Mouse (Mus musculus) lung, adult 2 months (tissue): Measurements from ENCODE around the gene Gm45837. TPM values are rescaled to one million over a fixed set of nuclear protein-coding genes. Genes with fewer than 3 reads are reported as not detected.

Source experiments
- DNase-seq: peaks from one replicate; pipeline ENCODE4 v3.0.0; 2022
- H3K4me1 ChIP-seq: fragments of 200-500 bp; 2 replicates; pipeline ENCODE4 v1.6.1; 2011; ENCODE audit warnings: low read length; ENCODE audit not compliant: control insufficient read depth, insufficient read depth
- H3K4me3 ChIP-seq: fragments of 200-500 bp; replicated peaks from 2 replicates; pipeline ENCODE3; 2011; ENCODE audit warnings: low read depth, mild to moderate bottlenecking, control low read depth, low read length; ENCODE audit errors: extremely low read depth
- CTCF ChIP-seq: fragments of 200-500 bp; IDR thresholded peaks from 2 replicates; pipeline ENCODE4 v1.5.1; 2011; ENCODE audit warnings: mild to moderate bottlenecking, low read length, control low read depth; ENCODE audit not compliant: insufficient read depth
- POLR2A ChIP-seq: fragments of 200-500 bp; IDR thresholded peaks from 2 replicates; pipeline ENCODE4 v1.6.1; 2011; ENCODE audit warnings: low read depth, mild to moderate bottlenecking, control low read depth, low read length, borderline replicate concordance; ENCODE audit errors: extremely low read depth
- WGBS: fragments of 180-500 bp; shearing (Covaris S2); methylation state at CpG from one replicate; pipeline ENCODE4 v1.1.7; 2018; 5-methylcytosine and 5-hydroxymethylcytosine counted together
- polyA plus RNA-seq: library from polyadenylated mRNA; depleted of rRNA; stranded (reverse); fragments of >200 nt; gene quantifications from 2 replicates; pipeline ENCODE4 v1.2.3, GENCODE M21; 2012

Gene Gm45837
- polyA plus RNA-seq, 1 experiment: 1.7 TPM

GRCm38 (mm10) chr7:101453725-101454124 is 43.0 kb downstream of the Gm45837 start:
- 29% methylated on average over 8 of the region's 8 CpGs for WGBS
- DNase-seq: no peak
- H3K4me1 ChIP-seq: no peaks in the 10 kb centered on the region
- TF ChIP-seq POLR2A (no peak), CTCF (no peak)
- no peak overlapping the region for H3K4me3 ChIP-seq

GRCm38 (mm10) chr7:101454479-101454878 is 43.8 kb downstream of the Gm45837 start:
- Histone ChIP-seq H3K4me1 (no peaks in the 10 kb centered on the region), H3K4me3 (no peak overlapping the region)
- no peak for DNase-seq
- WGBS: 64% methylated on average over 9 of the region's 9 CpGs
- TF ChIP-seq CTCF (no peak), POLR2A (no peak)

DNA sequence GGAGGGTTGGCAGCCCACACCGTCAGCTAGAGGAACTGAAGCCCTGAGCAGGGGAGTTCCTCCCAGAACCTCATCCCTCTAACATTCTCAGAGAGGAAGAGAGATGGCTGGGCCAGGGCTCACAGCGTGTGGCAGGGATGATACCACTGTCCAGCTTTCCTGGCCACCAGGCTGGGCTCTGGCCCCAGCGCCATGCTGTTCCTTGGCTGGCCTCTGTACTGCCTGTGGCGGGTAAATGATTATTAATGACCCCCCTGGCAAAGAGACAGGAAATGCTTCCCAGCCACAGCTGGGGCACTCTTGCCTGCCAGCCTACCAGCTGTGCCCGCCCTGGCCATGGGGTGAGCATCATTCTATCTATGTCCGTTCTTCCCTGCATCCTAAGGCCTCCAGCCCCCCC is 44.5 kb downstream of the Gm45837 start:
- H3K4me1 ChIP-seq: 0 out of 2 replicates have a peak, but pooled peaks cover 4% of the 10 kb centered on the region
- 80% methylated on average over 6 of the region's 6 CpGs for WGBS
- no peak overlapping the region for H3K4me3 ChIP-seq
- no peak for DNase-seq
- no peak for TF ChIP-seq POLR2A
- no peak for TF ChIP-seq CTCF

GRCm38 (mm10) chr7:101456318-101456717 is 45.6 kb downstream of the Gm45837 start:
- 0 out of 2 replicates have a peak, but pooled peaks cover 4% of the 10 kb centered on the region for H3K4me1 ChIP-seq
- no peak overlapping the region for H3K4me3 ChIP-seq
- no peak for DNase-seq
- WGBS: 85% methylated on average over 4 of the region's 4 CpGs
- TF ChIP-seq POLR2A: no peak
- no peak for TF ChIP-seq CTCF

DNA sequence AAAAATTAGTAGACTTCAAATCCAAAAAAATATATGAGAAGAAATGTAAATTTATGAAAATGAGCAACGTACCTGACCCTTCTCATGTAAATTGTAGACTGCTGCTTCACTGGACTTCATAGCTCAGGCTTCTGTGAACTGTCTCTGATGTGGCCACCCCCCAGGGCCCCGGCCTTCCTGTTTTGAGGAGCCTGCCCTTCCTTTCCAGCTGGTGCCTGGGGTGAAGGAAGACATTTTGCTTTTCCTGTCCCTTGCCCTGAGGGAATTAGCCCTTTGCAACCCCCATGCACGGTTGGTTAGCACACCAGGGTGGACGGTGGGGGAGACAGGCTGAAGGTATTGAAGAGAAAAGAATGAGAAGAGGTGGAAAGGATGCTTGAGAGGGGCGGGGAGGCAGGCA is 46.1 kb downstream of the Gm45837 start:
- WGBS: 56% methylated on average over 5 of the region's 5 CpGs
- H3K4me3 ChIP-seq: no peak overlapping the region
- 0 out of 2 replicates have a peak, but pooled peaks cover 4% of the 10 kb centered on the region for H3K4me1 ChIP-seq
- no peak for DNase-seq
- TF ChIP-seq POLR2A: no peak

DNA sequence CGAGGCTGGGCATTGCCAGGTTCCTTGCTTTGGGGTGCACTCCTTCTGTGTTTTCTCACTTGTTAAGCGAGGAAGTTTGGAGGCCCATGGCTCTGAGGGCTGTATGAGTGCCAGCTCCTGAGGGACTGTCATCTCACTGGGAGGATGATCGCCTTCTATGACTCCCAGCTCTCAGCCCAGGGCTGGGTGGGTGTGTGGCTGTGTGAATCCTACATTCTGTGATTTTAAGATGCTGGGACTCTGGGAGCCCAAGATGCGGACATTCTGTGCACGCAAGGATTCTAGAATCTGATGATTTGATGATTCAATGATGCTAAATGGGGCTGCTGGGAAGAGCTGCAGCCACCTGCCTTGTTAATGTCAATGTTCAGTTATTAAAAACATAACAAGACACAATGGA is 46.6 kb downstream of the Gm45837 start:
- no peak for DNase-seq
- 80% methylated on average over 5 of the region's 5 CpGs for WGBS
- no peak for TF ChIP-seq POLR2A
- TF ChIP-seq CTCF: no peak
- 0 out of 2 replicates have a peak, but pooled peaks cover 4% of the 10 kb centered on the region for H3K4me1 ChIP-seq
- H3K4me3 ChIP-seq: no peak overlapping the region

- no peak for DNase-seq
- H3K4me1 ChIP-seq: 0 out of 2 replicates have a peak, but pooled peaks cover 4% of the 10 kb centered on the region
- no peak overlapping the region for H3K4me3 ChIP-seq
- WGBS: 36% methylated on average over 8 of the region's 8 CpGs
- TF ChIP-seq CTCF (no peak), POLR2A (no peak)
These were observed 47.1 kb downstream of the Gm45837 start for GRCm38 (mm10) chr7:101457801-101458200.

- H3K4me1 ChIP-seq: 0 out of 2 replicates have a peak, but pooled peaks cover 4% of the 10 kb centered on the region
- 77% methylated on average over 4 of the region's 4 CpGs for WGBS
- DNase-seq: no peak
- H3K4me3 ChIP-seq: no peak overlapping the region
- TF ChIP-seq CTCF: no peak
- TF ChIP-seq POLR2A: no peak
These were observed 47.6 kb downstream of the Gm45837 start for GRCm38 (mm10) chr7:101458278-101458781.

DNA sequence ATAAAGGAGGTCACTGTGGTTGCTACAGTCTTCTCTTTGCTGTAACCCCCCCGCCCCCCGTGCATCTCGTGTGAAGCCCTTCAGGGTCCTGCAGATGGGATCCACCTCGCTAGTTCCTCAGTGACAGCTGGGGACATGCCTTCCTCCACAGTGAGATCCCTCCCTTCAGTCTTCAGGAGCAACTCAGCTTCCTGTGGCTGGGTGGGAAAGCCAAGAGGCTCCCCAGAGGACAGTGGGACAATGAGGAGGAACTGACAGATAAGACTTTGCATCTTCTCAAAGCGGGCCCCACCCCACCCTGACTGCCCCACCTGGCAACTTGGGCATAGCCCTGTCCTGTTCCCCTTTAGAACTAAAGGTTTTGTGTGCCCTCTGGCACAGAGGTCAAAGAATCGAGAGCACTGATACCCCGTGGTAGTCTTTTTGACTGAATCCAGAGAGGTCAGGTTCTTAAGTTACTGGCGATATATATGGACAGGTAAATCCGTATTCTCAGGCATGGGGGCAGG is 48.7 kb downstream of the Gm45837 start:
- Histone ChIP-seq H3K4me1 (0 out of 2 replicates have a peak, but pooled peaks cover 4% of the 10 kb centered on the region), H3K4me3 (no peak overlapping the region)
- WGBS: 68% methylated on average over 9 of the region's 9 CpGs
- no peak for TF ChIP-seq POLR2A
- no peak for TF ChIP-seq CTCF
- no peak for DNase-seq

DNA sequence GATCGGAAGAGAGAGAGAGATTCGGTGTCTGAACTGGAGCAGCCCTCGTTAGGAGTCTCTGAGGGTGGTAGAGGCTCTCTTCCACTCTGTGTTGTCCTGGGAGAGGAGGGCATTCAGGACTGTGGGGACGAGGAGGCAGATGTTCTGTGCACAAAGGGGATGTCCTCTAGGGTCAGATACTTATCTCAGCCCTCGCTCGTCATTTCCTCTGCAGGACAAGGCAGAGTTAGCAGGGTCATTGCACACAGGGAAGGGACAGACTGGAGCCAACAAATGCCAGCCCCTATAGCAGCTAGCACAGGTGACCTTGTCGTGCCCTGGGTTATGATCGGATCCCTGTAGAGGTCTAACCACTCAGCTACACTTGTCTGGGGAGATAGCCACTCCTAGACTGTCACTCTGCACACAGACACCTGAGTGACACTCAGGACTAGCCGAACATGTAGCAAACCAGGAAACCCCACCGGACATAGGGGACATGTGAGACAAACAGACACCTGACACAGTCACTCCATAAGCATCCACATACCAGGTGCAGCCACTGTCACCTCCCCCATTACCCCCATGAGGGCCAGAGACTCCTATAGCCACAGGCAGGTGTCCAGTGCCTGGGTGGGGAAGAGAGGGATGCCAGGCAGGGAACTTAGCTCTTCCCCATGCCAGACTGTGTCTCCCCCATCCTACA is 49.4 kb downstream of the Gm45837 start:
- 50% methylated on average over 10 of the region's 10 CpGs for WGBS
- H3K4me1 ChIP-seq: peaks cover 5% of the 10 kb centered on the region; the same call in 1 of the 2 replicates
- TF ChIP-seq POLR2A: no peak
- no peak for TF ChIP-seq CTCF
- DNase-seq: no peak
- H3K4me3 ChIP-seq: no peak overlapping the region

GRCm38 (mm10) chr7:101460608-101460957 is 49.9 kb downstream of the Gm45837 start:
- H3K4me3 ChIP-seq: no peak overlapping the region
- no peak for DNase-seq
- WGBS: 58% methylated on average over 10 of the region's 10 CpGs
- TF ChIP-seq CTCF: no peak
- no peak for TF ChIP-seq POLR2A
- H3K4me1 ChIP-seq: peaks cover 10% of the 10 kb centered on the region; the same call in 1 of the 2 replicates
